Mouse (Mus musculus): ENCODE results near the gene Fsd2. TPM values are rescaled to one million over a fixed set of nuclear protein-coding genes. Genes with fewer than 3 reads are reported as not detected.

Fsd2 gene
- polyA plus RNA-seq, 1 experiment from 2014 or later = 1.7 TPM

GRCm38 (mm10) chr7:81592686-81593085, 25.9 kb upstream of the Fsd2 start:
- Histone ChIP-seq H3K4me3 (no peak overlapping the region), H3K27me3 (no peaks in the 10 kb centered on the region), H3K36me3 (peaks cover 63% of the 10 kb centered on the region), H3K4me2 (no peak overlapping the region), H3K4me1 (no peaks in the 10 kb centered on the region), H3K9me3 (no peaks in the 10 kb centered on the region), H3K27ac (no peak overlapping the region), H3K9ac (no peak overlapping the region)
- 81% methylated on average over 9 of the region's 9 CpGs for WGBS
- no peak for ATAC-seq (ENCODE audit: insufficient number of reproducible peaks, low FRiP score, low TSS enrichment, low read depth)

DNA sequence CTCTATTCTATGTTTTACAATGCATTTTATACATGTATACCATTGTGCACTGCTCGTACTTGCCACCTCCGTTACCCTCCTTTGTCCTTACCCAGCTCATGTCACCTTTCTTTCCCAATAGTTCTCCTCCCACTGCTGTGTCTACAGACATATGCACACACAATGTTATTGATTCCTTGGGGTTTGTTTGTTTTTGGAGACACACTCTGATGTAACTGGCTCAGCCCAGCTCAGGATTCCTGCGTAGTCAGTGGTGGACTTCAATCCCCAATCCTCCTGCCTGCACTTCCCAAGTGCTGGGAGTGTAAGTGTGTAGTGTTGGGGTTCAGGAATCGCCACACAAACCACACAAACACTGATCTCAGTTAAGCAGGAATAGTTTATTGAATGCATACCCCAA, 20.5 kb upstream of the Fsd2 start:
- 90% methylated on average over 4 of the region's 4 CpGs for WGBS
- H3K27me3 ChIP-seq = no peaks in the 10 kb centered on the region
- ATAC-seq (ENCODE audit: insufficient number of reproducible peaks, low FRiP score, low TSS enrichment, low read depth) = no peak
- no peaks in the 10 kb centered on the region for H3K9me3 ChIP-seq
- no peaks in the 10 kb centered on the region for H3K4me1 ChIP-seq
- H3K27ac ChIP-seq = no peak overlapping the region
- no peak overlapping the region for H3K4me3 ChIP-seq
- H3K9ac ChIP-seq = no peak overlapping the region
- H3K4me2 ChIP-seq = no peak overlapping the region
- H3K36me3 ChIP-seq = peaks cover 43% of the 10 kb centered on the region

DNA sequence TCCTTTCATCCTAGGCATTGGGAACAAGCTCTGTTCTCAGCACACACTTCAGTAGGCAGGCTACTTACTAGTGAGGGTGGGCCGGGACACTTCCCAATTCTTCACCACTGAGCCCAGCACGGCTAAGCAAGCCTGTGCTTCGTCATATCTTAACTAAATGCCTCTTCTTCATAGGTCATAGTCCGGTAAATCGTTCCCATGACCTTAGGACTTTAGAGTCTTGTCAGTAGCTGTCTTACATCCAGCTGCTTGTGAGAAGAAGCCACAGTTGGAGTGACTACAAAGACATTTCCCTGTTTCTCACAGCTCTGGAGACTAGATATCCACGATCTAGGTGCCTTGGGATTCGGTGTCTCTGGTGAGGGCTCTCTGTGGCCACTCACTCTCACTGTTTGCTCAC, 18.6 kb upstream of the Fsd2 start:
- ATAC-seq (ENCODE audit: insufficient number of reproducible peaks, low FRiP score, low TSS enrichment, low read depth) = no peak
- no peak overlapping the region for H3K4me2 ChIP-seq
- H3K27me3 ChIP-seq = no peaks in the 10 kb centered on the region
- no peaks in the 10 kb centered on the region for H3K9me3 ChIP-seq
- H3K36me3 ChIP-seq = peaks cover 32% of the 10 kb centered on the region
- no peak overlapping the region for H3K4me3 ChIP-seq
- WGBS = 90% methylated on average over 7 of the region's 7 CpGs
- no peak overlapping the region for H3K27ac ChIP-seq
- no peak overlapping the region for H3K9ac ChIP-seq
- no peaks in the 10 kb centered on the region for H3K4me1 ChIP-seq

DNA sequence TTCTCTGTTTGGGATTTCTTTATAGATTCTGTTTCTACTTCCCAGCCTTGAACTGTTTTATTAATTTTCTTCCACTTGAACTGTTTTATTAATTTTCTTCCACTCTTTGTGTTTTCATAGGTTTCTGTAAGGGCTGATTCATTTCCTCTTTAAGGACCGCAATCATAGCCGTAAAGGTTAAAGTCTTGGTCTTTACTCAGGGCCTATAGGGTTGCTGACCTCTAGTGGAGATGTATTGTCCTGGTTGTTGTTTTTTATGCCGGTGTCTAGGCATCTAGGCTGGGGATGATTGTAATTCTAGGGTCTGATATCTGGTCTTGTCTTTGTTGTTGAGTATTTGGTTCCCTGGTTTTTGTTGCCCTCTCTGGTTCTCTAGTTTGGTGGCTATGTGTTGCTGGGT, 16.8 kb upstream of the Fsd2 start:
- no peak overlapping the region for H3K9ac ChIP-seq
- no peak for ATAC-seq (ENCODE audit: insufficient number of reproducible peaks, low FRiP score, low TSS enrichment, low read depth)
- no peaks in the 10 kb centered on the region for H3K4me1 ChIP-seq
- H3K27ac ChIP-seq = no peak overlapping the region
- H3K9me3 ChIP-seq = no peaks in the 10 kb centered on the region
- H3K4me2 ChIP-seq = no peak overlapping the region
- WGBS = 68% methylated on average over 3 of the region's 3 CpGs
- peaks cover 46% of the 10 kb centered on the region for H3K36me3 ChIP-seq
- no peak overlapping the region for H3K4me3 ChIP-seq
- H3K27me3 ChIP-seq = no peaks in the 10 kb centered on the region

GRCm38 (mm10) chr7:81579312-81579711, 12.6 kb upstream of the Fsd2 start:
- Histone ChIP-seq H3K4me1 (no peaks in the 10 kb centered on the region), H3K27ac (no peak overlapping the region), H3K4me3 (no peak overlapping the region), H3K9me3 (no peaks in the 10 kb centered on the region), H3K9ac (no peak overlapping the region), H3K36me3 (peaks cover 33% of the 10 kb centered on the region), H3K4me2 (no peak overlapping the region), H3K27me3 (no peaks in the 10 kb centered on the region)
- no peak for ATAC-seq (ENCODE audit: insufficient number of reproducible peaks, low FRiP score, low TSS enrichment, low read depth)
- 93% methylated on average over 5 of the region's 5 CpGs for WGBS

GRCm38 (mm10) chr7:81578413-81578812, 11.7 kb upstream of the Fsd2 start:
- H3K4me2 ChIP-seq = no peak overlapping the region
- ATAC-seq (ENCODE audit: insufficient number of reproducible peaks, low FRiP score, low TSS enrichment, low read depth) = no peak
- H3K9ac ChIP-seq = no peak overlapping the region
- peaks cover 30% of the 10 kb centered on the region for H3K36me3 ChIP-seq
- WGBS = 91% methylated on average over 7 of the region's 7 CpGs
- no peaks in the 10 kb centered on the region for H3K9me3 ChIP-seq
- H3K27me3 ChIP-seq = no peaks in the 10 kb centered on the region
- no peaks in the 10 kb centered on the region for H3K4me1 ChIP-seq
- H3K27ac ChIP-seq = no peak overlapping the region
- no peak overlapping the region for H3K4me3 ChIP-seq

DNA sequence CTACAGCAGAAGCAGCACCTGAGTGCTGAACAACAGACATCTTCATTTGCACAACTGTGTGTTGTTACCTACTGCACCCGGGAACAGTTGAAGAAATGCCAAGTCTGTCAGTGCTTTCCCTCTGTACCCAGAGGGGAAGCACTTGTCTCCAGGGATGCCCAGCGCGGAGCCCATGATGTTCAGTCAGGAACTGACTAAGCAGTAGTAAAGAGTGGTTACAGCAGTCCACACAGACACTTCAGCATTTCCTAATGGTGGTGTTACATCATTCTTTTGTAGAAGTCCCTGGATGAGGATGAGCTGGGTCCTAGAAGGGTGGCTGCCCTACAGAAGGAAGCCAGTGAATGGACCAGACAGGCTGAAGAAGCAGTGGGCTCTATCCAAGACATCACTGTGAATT, 11.1 kb upstream of the Fsd2 start:
- no peaks in the 10 kb centered on the region for H3K27me3 ChIP-seq
- H3K36me3 ChIP-seq = peaks cover 30% of the 10 kb centered on the region
- 90% methylated on average over 3 of the region's 3 CpGs for WGBS
- no peak overlapping the region for H3K4me3 ChIP-seq
- H3K9me3 ChIP-seq = no peaks in the 10 kb centered on the region
- no peak overlapping the region for H3K27ac ChIP-seq
- no peak overlapping the region for H3K9ac ChIP-seq
- H3K4me2 ChIP-seq = no peak overlapping the region
- no peak for ATAC-seq (ENCODE audit: insufficient number of reproducible peaks, low FRiP score, low TSS enrichment, low read depth)
- H3K4me1 ChIP-seq = no peaks in the 10 kb centered on the region

GRCm38 (mm10) chr7:81575606-81576005, 8.9 kb upstream of the Fsd2 start:
- H3K27ac ChIP-seq = no peak overlapping the region
- H3K4me1 ChIP-seq = peaks cover 10% of the 10 kb centered on the region; the same call in 1 of the 2 replicates
- ATAC-seq (ENCODE audit: insufficient number of reproducible peaks, low FRiP score, low TSS enrichment, low read depth) = no peak
- no peak overlapping the region for H3K9ac ChIP-seq
- no peak overlapping the region for H3K4me2 ChIP-seq
- peaks cover 30% of the 10 kb centered on the region for H3K36me3 ChIP-seq
- H3K9me3 ChIP-seq = no peaks in the 10 kb centered on the region
- 93% methylated on average over 10 of the region's 10 CpGs for WGBS
- H3K27me3 ChIP-seq = no peaks in the 10 kb centered on the region
- no peak overlapping the region for H3K4me3 ChIP-seq

DNA sequence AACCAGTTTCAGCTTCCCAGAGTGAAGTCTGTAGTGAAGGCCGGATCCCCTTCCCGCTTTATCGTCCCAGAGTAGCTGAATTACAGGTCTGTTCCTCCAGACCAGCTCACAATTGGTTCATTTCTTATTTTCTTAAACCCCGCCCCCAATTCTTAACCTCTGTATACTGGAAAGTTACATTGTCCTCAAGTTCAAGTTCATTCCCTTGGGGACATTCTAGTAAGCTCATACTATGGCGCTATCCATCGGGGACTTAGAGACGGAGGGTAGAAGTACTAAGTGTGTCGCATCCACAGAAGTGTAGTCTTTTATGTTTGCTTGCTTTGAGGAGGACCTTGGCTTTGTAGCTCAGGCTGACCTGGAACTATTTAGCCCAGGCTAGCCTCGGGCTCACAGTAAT, 7.1 kb upstream of the Fsd2 start:
- no peaks in the 10 kb centered on the region for H3K27me3 ChIP-seq

DNA sequence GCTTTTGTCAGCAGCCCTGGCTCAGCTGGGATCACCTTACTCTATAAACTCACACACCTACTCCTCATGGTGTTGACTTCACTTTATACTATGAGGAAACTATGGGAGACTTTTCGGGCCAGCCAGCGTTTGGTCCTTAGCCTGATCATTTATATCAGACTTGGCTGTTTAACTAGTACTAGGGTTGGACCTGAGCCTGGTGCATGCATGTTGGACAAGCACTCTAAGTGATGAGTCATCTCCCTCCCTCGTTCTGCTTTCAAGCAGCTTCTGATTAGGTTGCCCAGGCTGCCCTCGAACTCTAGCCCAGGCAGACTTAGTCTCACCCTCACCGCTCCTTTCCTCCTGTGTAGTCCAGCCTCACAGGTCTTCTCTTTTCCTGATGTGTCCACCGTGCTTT, 6.7 kb upstream of the Fsd2 start:
- Histone ChIP-seq H3K4me1 (peaks cover 10% of the 10 kb centered on the region; the same call in 1 of the 2 replicates), H3K36me3 (peaks cover 16% of the 10 kb centered on the region), H3K27me3 (no peaks in the 10 kb centered on the region), H3K4me2 (no peak overlapping the region), H3K9ac (no peak overlapping the region), H3K27ac (no peak overlapping the region), H3K9me3 (no peaks in the 10 kb centered on the region), H3K4me3 (no peak overlapping the region)
- ATAC-seq (ENCODE audit: insufficient number of reproducible peaks, low FRiP score, low TSS enrichment, low read depth) = no peak
- 81% methylated on average over 6 of the region's 6 CpGs for WGBS

More for the DNA sequence above, 7.1 kb upstream of the Fsd2 start:
- H3K9me3 ChIP-seq = no peaks in the 10 kb centered on the region
- no peak overlapping the region for H3K9ac ChIP-seq
- ATAC-seq (ENCODE audit: insufficient number of reproducible peaks, low FRiP score, low TSS enrichment, low read depth) = no peak
- WGBS = 90% methylated on average over 9 of the region's 9 CpGs
- no peak overlapping the region for H3K4me2 ChIP-seq
- no peak overlapping the region for H3K27ac ChIP-seq
- peaks cover 10% of the 10 kb centered on the region; the same call in 1 of the 2 replicates for H3K4me1 ChIP-seq
- H3K36me3 ChIP-seq = peaks cover 20% of the 10 kb centered on the region
- no peak overlapping the region for H3K4me3 ChIP-seq

GRCm38 (mm10) chr7:81572610-81573268, 6.0 kb upstream of the Fsd2 start:
- Histone ChIP-seq H3K27ac (no peak overlapping the region), H3K4me2 (peak overlapping the region; percentile 80), H3K27me3 (no peaks in the 10 kb centered on the region), H3K9me3 (no peaks in the 10 kb centered on the region), H3K36me3 (peaks cover 9% of the 10 kb centered on the region; the same call in 1 of the 2 replicates), H3K4me1 (peaks cover 10% of the 10 kb centered on the region; the same call in 1 of the 2 replicates), H3K9ac (no peak overlapping the region), H3K4me3 (peak overlapping the region; percentile 96)
- WGBS = 72% methylated on average over 6 of the region's 6 CpGs
- no peak for ATAC-seq (ENCODE audit: insufficient number of reproducible peaks, low FRiP score, low TSS enrichment, low read depth)

- no peaks in the 10 kb centered on the region for H3K9me3 ChIP-seq
- 17% methylated on average over 15 of the region's 15 CpGs for WGBS
- no peaks in the 10 kb centered on the region for H3K27me3 ChIP-seq
- peak overlapping the region; percentile 94 for H3K27ac ChIP-seq
- H3K4me3 ChIP-seq = peak overlapping the region; percentile 96
- peak overlapping the region; percentile 79 for H3K9ac ChIP-seq
- H3K4me1 ChIP-seq = peaks cover 10% of the 10 kb centered on the region; the same call in 1 of the 2 replicates
- no peak for ATAC-seq (ENCODE audit: insufficient number of reproducible peaks, low FRiP score, low TSS enrichment, low read depth)
- H3K4me2 ChIP-seq = peak overlapping the region; percentile 80
- H3K36me3 ChIP-seq = peaks cover 2% of the 10 kb centered on the region; the same call in 1 of the 2 replicates
Observed at GRCm38 (mm10) chr7:81571941-81572441, 5.2 kb upstream of the Fsd2 start.

Data from limb, embryonic 15.5 days (tissue).